Mouse (Mus musculus) cerebellum, adult 9-10 months (tissue): Measurements from ENCODE around the gene Ubash3b.
A peak's percentile ranks its signal among the peaks of the same experiment; 100 is the strongest.

Experiments used
- DNase-seq: peaks from one replicate; pipeline ENCODE4 v3.0.0; 2022

Ubash3b gene

DNA sequence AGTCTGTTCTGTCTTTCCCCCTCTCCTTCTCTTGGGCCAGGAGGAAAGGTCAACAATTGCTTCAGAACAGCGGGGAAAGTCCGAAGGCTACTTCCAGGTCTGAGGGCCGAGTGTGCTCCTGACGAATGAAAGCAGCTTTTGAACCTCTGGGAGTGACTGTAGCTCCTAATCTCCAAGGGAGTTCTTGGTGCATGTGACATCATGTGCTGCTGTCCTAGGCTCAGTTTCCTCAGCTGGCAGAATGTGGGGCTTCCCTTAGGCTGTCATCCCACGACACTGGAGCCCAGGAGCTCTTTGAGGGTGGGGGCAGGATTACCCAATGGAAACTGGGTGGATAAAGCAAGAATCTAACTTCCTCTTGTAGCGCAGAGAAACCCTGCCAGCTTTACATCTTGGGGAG, at the start of gene Ubash3b:
Gene Ubash3b, minus strand, starts transcription at position 285 of the 400 bp plus-strand sequence.
- DNase-seq, result no peak

DNA sequence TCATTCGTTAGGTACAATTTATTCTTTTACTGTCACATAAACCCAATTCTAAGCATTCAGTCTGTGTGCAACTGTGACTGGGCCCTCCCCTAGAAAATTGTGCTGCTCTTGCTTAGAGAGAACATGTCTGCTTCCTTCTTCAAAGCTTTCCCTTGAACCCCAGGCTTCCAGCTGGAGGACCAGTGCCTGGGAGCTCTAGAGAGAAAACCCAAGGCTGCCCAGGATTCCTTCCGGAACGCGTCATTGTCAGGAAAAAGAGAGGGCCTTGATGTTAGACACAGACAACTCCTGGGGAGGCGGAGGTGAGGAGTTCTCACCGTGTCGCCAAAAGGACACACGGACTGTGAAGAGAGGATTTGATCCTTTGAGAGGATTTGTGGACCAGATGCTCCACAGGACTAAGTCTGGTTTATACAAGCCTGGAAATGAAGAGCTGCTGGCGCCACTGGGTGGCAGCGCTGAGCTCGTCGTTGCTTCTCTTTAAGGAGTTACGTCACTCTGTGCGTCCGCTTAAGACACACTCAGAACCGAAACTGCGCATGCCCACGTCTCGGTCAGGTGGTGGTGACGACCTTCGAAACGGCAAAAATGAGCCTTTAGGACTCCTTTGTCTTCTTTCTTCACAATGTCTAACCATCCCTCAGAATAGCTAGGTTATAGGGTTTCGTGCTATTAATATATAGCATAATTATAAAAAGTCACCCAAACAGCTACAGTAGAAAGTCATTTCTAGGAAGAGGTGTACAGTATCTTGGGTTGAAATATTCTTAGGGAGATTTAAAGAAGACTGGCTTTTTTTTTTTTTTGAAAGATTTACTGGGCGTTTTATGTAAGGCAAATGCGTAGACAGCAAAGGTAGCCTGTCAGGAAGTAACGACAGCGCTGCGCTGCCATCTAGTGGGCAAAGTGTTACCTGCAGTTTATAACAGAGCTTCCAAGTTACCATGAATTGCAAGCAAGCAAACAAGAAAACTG, 45.9 kb upstream of the Ubash3b start:
- DNase-seq, result peak; percentile 96

DNA sequence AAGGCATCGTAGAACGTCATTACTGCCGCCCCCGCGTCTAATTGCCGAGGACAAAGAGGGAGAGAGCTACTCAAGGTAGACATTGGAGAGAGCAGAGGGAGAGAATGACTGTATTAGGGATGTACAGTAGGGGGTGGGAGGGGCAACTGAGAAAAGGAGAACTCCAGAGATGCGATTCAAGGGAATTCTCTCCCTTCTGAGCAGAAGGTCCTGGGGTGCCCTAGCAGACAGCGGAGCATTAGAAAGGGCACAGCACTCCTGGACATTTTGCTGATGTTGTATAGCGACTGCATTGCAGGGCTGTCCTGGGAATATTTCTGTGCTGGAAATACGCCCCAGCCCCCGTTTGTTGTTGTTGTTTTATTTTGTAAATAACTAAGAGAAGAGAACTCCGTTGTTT, 45.2 kb upstream of the Ubash3b start:
- no peak for DNase-seq

DNA sequence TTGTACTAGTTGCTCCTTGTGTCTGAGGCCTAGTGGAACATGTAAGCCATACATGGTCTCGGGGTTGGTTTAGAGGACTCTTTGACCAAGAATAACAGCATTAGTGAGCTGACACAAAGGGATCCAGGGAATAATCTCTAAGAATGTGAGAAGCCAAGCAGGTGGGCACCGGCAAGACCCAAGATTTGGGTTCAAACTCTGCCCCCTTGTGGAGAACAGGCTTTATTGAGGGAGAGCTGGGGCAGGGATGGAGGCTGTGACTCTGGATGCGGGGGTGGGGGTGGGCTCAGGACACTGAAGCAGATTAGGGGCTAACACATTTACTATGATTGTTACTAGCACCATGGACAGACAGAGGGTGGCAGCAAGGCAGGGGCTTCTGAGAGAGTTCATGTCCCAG, 43.8 kb upstream of the Ubash3b start:
- DNase-seq, result peak; percentile 34

- peak; percentile 70 for DNase-seq
These were observed 38.2 kb upstream of the Ubash3b start for GRCm38 (mm10) chr9:41199456-41200252.

DNA sequence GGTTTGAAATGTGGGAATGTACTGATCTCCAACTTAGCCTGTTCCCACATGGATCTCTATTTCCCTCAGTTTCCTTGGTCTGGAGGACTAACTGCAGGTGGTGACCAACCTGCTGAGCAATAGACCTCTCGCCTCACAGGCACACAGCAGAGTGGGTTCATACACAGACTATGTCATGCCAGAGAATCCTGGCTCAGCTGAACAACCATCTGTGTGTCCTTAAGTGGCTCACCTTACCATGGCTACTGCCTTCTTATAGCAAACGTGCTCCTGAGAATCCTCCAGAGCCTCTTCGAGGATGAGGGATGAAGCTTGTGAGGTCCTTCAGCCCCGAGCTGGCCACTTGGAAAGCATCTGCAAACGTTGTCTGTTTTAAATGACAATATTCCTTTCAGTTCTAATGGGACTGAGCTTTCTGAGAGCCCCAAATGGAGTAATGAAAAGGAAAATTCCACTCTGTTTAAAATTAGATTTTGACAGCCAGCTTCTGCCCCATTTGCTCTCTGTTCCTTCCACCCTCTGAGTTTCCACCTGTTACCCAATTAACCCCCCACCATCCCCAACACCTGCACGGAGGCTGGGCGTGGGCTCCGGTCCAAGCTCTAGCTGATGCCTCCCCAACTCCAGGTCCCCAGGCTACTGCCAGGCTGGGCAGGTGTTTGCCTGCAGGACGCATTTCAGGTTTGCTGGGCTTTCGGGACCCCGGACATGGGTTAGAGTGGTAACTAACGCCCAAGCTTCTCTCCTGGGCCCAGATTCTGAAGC, 37.2 kb upstream of the Ubash3b start:
- DNase-seq, result peak; percentile 98

- DNase-seq, result peak; percentile 63
These were observed 34.3 kb upstream of the Ubash3b start for GRCm38 (mm10) chr9:41195742-41196311.

DNA sequence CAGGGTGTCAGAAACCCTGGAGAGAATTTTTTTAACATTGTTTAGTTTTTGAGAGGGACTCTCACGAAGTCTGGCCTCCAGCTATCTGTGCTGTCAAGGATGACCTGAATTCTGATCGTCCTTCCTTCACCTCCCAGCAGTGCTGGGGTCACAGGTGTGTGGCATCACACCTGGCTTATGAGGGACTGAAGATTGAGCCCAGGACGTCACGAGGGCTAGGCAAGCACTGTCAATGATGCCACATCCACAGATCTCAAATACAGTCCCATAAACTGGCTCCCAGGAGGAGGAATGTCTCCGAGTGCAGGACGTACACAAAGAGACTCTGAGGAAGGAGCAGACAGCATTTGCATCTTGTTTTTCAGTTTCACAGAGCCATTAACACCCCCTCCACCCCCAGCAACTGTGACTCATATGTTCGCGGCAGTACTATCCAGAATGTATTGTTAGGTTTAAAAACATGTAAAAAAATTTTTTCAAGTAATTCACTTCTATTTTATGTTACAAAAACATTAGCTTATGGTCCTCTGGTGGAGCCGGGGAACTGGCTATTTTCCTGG, 30.2 kb upstream of the Ubash3b start:
- DNase-seq, result no peak

- DNase-seq, result peak; percentile 95
These were observed 29.4 kb upstream of the Ubash3b start for GRCm38 (mm10) chr9:41190745-41191482.

DNA sequence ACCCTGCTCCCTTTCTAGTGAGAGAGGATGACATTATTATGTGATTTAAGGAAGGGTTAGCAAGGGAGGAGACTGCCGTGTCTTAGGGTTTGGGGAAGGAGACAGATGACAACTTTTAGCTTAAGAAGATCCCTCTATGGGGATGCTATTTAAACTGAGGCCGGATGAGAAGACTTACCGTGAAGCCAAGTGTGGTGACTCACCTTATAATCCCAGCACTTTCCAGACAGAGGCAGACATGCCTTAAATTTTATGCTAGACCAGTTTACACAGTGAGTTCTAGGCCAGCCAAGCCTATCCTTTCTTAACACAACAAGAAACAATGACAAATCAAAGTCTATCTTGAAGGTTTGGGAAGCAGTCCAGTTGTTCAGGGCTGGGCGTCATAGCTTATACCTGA, 26.4 kb upstream of the Ubash3b start:
- no peak for DNase-seq

GRCm38 (mm10) chr9:41187498-41187897, 26.0 kb upstream of the Ubash3b start:
- no peak for DNase-seq

GRCm38 (mm10) chr9:41185331-41185730, 23.8 kb upstream of the Ubash3b start:
- DNase-seq, result no peak

GRCm38 (mm10) chr9:41182550-41182949, 21.1 kb upstream of the Ubash3b start:
- DNase-seq, result peak; percentile 92

GRCm38 (mm10) chr9:41181803-41182202, 20.3 kb upstream of the Ubash3b start:
- DNase-seq, result peak; percentile 54

DNA sequence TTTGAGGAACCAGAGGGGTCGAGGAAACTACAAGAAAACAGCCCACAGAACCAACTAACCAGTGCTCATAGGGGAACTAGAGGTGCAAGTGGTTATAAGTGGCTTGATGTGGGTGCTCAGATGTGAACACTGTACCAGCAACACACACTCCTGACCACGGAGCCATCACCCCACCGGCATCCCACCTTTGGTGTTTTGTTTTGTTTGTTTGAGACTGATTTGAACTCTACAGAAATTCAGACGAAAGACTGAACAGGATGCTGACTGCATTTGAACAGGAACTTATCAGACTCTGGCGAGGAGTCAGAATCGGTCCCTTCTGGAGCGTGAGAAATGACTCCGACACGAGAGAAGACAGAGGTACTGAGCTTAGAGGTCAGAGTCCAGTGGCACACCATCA, 19.9 kb upstream of the Ubash3b start:
- no peak for DNase-seq

DNA sequence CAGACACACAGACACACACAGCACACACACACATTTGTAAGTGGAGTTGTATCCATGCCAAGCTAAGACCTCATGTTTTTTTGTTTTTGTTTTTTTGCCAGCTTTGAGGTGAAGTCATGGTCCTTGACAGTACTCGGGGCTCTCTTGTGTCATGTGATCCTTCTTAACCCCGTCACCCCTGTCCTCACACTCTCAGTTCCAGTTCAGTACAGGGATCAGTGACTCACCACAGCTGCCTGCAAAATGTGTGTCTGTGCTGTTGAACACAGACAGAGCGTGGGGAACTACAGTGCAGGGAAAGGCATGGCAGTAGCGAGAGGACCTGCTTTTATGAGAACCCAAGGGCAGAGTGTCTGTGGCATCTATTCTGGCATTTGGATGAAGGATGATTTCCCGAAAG, 17.6 kb upstream of the Ubash3b start:
- DNase-seq, result no peak

- DNase-seq, result no peak
These were observed 11.7 kb upstream of the Ubash3b start for GRCm38 (mm10) chr9:41173158-41173557.

DNA sequence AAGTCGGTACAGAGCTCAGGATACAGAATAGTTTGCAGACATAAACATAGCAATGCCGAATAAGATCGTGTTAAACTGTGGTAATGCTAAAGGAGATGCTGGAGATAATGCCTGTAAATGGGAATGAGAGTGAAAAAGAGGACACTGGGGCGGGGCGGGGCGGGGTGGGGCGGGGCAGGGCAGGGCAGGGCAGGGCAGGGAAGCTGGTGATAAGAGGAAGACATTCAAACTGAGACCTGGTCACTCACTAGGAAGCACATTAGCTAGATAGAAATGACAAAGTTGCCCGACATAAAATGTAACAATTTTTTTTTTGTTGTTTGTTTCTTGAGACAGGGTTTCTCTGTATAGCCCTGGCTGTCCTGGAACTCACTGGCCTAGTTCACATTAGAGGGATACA, 10.9 kb upstream of the Ubash3b start:
- DNase-seq, result no peak

DNA sequence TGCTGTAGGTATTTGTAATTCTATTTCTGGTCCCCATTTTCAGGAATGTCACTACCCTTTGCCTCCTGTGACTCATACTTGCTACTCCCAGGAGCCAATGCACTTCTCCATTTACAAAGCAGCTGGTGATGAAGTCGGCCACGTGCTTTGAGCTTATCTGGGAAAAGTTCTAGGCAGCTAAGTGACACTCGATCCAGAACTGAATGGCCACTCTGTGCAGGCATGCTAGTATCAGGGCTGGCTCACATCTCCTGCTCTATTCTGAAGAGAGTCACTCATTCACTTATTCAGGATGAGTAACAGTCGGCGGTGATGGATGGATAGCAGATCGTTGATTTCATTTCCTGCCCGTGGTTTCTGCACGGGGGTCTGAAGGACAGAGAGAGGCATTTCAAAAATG, 8.5 kb upstream of the Ubash3b start:
- DNase-seq, result no peak

DNA sequence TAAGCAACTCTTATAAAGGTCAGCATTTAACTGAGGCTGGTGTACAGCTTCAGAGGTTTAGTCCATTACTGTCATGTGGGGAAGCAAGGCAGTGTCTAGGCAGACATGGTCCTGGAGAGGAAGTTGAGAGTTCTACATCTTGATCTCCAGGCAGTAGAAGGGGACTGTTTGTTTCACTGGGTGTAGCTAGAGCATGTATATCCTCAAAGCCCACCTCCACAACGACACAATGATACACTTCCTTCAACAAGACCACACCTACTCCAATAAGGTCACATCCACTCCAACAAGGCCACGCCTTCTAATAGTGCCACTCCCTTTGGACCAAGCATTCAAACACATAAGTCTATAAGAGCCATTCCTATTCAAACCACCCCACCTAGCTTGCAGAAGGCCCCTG, 7.2 kb upstream of the Ubash3b start:
- DNase-seq, result no peak

DNA sequence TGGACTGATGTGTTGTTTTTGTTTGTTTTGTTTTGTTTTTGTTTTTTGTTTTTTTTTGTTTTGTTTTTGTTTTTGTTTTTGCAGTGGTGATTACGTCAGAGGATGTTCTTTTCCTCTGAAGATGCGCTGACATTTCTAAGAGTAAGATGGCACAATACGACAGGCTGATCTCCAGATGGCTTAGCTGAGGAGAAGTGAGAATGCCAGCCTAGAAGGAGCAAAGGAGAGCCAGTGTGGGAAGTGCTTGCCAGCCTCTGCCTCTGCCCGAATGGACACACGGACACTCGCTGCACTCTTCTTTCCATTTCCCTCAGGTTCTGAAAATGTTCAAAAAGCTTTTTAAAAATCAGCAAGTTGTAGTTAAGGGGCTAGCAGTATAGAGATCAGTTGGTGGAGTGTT, 6.7 kb upstream of the Ubash3b start:
- no peak for DNase-seq

GRCm38 (mm10) chr9:41166886-41167285, 5.4 kb upstream of the Ubash3b start:
- DNase-seq, result no peak
